Mouse (Mus musculus) CH12.LX (cell line): Measurements from ENCODE around the gene Tradd. TPM values are rescaled to one million over a fixed set of nuclear protein-coding genes. Genes with fewer than 3 reads are reported as not detected.

Experiments
- DNase-seq: peaks from one replicate; pipeline ENCODE4 v3.0.0-alpha.2; 2013; ENCODE audit errors: extremely low read depth
- H3K27ac ChIP-seq: 2 replicates; pipeline ENCODE4 v1.5.1; 2012; ENCODE audit warnings: low read depth, mild to moderate bottlenecking, control low read depth, moderate library complexity; ENCODE audit not compliant: insufficient read depth
- H3K27me3 ChIP-seq: replicated peaks from 2 replicates; pipeline ENCODE3; 2012; ENCODE audit warnings: inconsistent platforms
- H3K36me3 ChIP-seq, 2 experiments: replicated peaks in 1 of 2; 2 replicates each; pipeline versions ENCODE3 to v1.6.1; 2012; ENCODE audit warnings: inconsistent platforms in 1 of 2, low read length in 1 of 2, mild to moderate bottlenecking in 1 of 2, mixed read lengths in 1 of 2, moderate library complexity in 1 of 2; ENCODE audit not compliant: control insufficient read depth in 1 of 2, insufficient read depth in 1 of 2
- H3K4me1 ChIP-seq, 2 experiments: 2 replicates each; pipeline ENCODE4 v1.6.1; 2012; ENCODE audit warnings: inconsistent platforms in 1 of 2, moderate library complexity in 1 of 2; ENCODE audit not compliant: insufficient read depth in 2 of 2, control insufficient read depth in 1 of 2
- H3K4me2 ChIP-seq: 2 replicates; pipeline ENCODE4 v1.6.1; 2012; ENCODE audit warnings: low read depth, mild to moderate bottlenecking, control low read depth; ENCODE audit not compliant: poor library complexity, insufficient read depth, severe bottlenecking
- H3K4me3 ChIP-seq, 3 experiments: fragments of 150-350 bp in 1 of 3; sonication (generic) in 1 of 3; replicated peaks in 1 of 3; 2 replicates each; pipeline versions ENCODE3 to v1.5.1; 2011 to 2012; ENCODE audit warnings: low read depth in 2 of 3, low read length in 2 of 3, mild to moderate bottlenecking in 2 of 3, moderate library complexity in 2 of 3, control low read depth in 1 of 3, improper control_type of control experiment in 1 of 3, inconsistent platforms in 1 of 3, mixed read lengths in 1 of 3; ENCODE audit not compliant: poor library complexity in 1 of 3
- H3K79me2 ChIP-seq: replicated peaks from 2 replicates; pipeline ENCODE4 v1.6.1; 2012; ENCODE audit warnings: mild to moderate bottlenecking, moderate library complexity; ENCODE audit not compliant: control insufficient read depth, poor library complexity, insufficient read depth, severe bottlenecking; ENCODE audit errors: extremely low read depth
- H3K9ac ChIP-seq: 2 replicates; pipeline ENCODE4 v1.6.1; 2012; ENCODE audit warnings: low read depth, mild to moderate bottlenecking, control low read depth, moderate library complexity; ENCODE audit not compliant: insufficient read depth
- H3K9me3 ChIP-seq: replicated peaks from 2 replicates; pipeline ENCODE3; 2012; ENCODE audit warnings: low read length, inconsistent platforms, mixed read lengths
- BHLHE40 ChIP-seq: IDR thresholded peaks from 2 replicates; pipeline ENCODE4 v1.6.1; 2011; ENCODE audit warnings: mild to moderate bottlenecking, low read depth, low read length, improper control_type of control experiment
- CHD2 ChIP-seq: IDR thresholded peaks from 2 replicates; pipeline ENCODE4 v1.6.1; 2011; ENCODE audit warnings: low read length, improper control_type of control experiment
- CTCF ChIP-seq, 2 experiments: IDR thresholded peaks in 1 of 2; conservative IDR thresholded peaks in 1 of 2; 2 replicates each; pipeline ENCODE4 v1.5.1; 2011 to 2012; ENCODE audit warnings: low read depth in 2 of 2, low read length in 2 of 2, improper control_type of control experiment in 1 of 2, inconsistent platforms in 1 of 2, mild to moderate bottlenecking in 1 of 2, moderate library complexity in 1 of 2
- E2F4 ChIP-seq: IDR thresholded peaks from 2 replicates; pipeline ENCODE4 v1.6.1; 2011; ENCODE audit warnings: low read depth, low read length, improper control_type of control experiment; ENCODE audit not compliant: insufficient replicate concordance
- ETS1 ChIP-seq: conservative IDR thresholded peaks from 2 replicates; pipeline ENCODE4 v1.6.1; 2012; ENCODE audit warnings: low read depth, mild to moderate bottlenecking, inconsistent platforms, low read length, improper control_type of control experiment, moderate library complexity
- GABPA ChIP-seq: IDR thresholded peaks from 2 replicates; pipeline ENCODE4 v1.6.1; 2012; ENCODE audit warnings: low read depth, low read length, improper control_type of control experiment, inconsistent platforms; ENCODE audit not compliant: insufficient replicate concordance
- HCFC1 ChIP-seq: IDR thresholded peaks from 2 replicates; pipeline ENCODE4 v1.6.1; 2012; ENCODE audit warnings: low read depth, mild to moderate bottlenecking, inconsistent platforms, low read length, improper control_type of control experiment
- IRF4 ChIP-seq: IDR thresholded peaks from 2 replicates; pipeline ENCODE4 v1.6.1; 2014; ENCODE audit warnings: low read depth, mild to moderate bottlenecking, inconsistent platforms, low read length, improper control_type of control experiment
- JUN ChIP-seq: IDR thresholded peaks from 2 replicates; pipeline ENCODE4 v1.6.1; 2011; ENCODE audit warnings: low read depth, mild to moderate bottlenecking, low read length, improper control_type of control experiment, moderate library complexity; ENCODE audit not compliant: insufficient read depth
- JUND ChIP-seq: conservative IDR thresholded peaks from 2 replicates; pipeline ENCODE4 v1.6.1; 2011; ENCODE audit warnings: low read depth, low read length, improper control_type of control experiment
- KAT2A ChIP-seq: IDR thresholded peaks from 2 replicates; pipeline ENCODE4 v1.6.1; 2012; ENCODE audit warnings: low read length, improper control_type of control experiment, inconsistent platforms; ENCODE audit not compliant: insufficient replicate concordance
- MAFK ChIP-seq: IDR thresholded peaks from 2 replicates; pipeline ENCODE4 v1.6.1; 2011; ENCODE audit warnings: low read length, improper control_type of control experiment; ENCODE audit not compliant: insufficient replicate concordance
- MAX ChIP-seq: IDR thresholded peaks from 2 replicates; pipeline ENCODE4 v1.6.1; 2011; ENCODE audit warnings: low read length, improper control_type of control experiment
- MAZ ChIP-seq: IDR thresholded peaks from 2 replicates; pipeline ENCODE4 v1.6.1; 2012; ENCODE audit warnings: low read depth, mild to moderate bottlenecking, inconsistent platforms, low read length, improper control_type of control experiment, moderate library complexity
- MEF2A ChIP-seq: IDR thresholded peaks from 2 replicates; pipeline ENCODE4 v1.6.1; 2014; ENCODE audit warnings: low read depth, mild to moderate bottlenecking, inconsistent platforms, low read length, improper control_type of control experiment, borderline replicate concordance
- MYC ChIP-seq: IDR thresholded peaks from 2 replicates; pipeline ENCODE4 v1.6.1; 2011; ENCODE audit warnings: low read depth, mild to moderate bottlenecking, improper control_type of control experiment, low read length
- NRF1 ChIP-seq: IDR thresholded peaks from 2 replicates; pipeline ENCODE4 v1.6.1; 2014; ENCODE audit warnings: low read depth, mild to moderate bottlenecking, inconsistent platforms, low read length, improper control_type of control experiment, moderate library complexity
- PAX5 ChIP-seq: IDR thresholded peaks from 2 replicates; pipeline ENCODE4 v1.6.1; 2012; ENCODE audit warnings: low read length, inconsistent platforms, mixed read lengths
- POLR2AphosphoS2 ChIP-seq: IDR thresholded peaks from 2 replicates; pipeline ENCODE4 v1.6.1; 2011; ENCODE audit warnings: low read depth, low read length, improper control_type of control experiment
- RAD21 ChIP-seq: IDR thresholded peaks from 2 replicates; pipeline ENCODE4 v1.6.1; 2011; ENCODE audit warnings: low read depth, mild to moderate bottlenecking, low read length, improper control_type of control experiment, moderate library complexity
- RCOR1 ChIP-seq: conservative IDR thresholded peaks from 2 replicates; pipeline ENCODE4 v1.6.1; 2012; ENCODE audit warnings: low read depth, mild to moderate bottlenecking, inconsistent platforms, low read length, improper control_type of control experiment
- SMC3 ChIP-seq: IDR thresholded peaks from 2 replicates; pipeline ENCODE4 v1.6.1; 2011; ENCODE audit warnings: low read depth, low read length, improper control_type of control experiment
- USF2 ChIP-seq: conservative IDR thresholded peaks from 2 replicates; pipeline ENCODE4 v1.6.1; 2011; ENCODE audit warnings: low read depth, low read length, improper control_type of control experiment
- ZC3H11A ChIP-seq: IDR thresholded peaks from 2 replicates; pipeline ENCODE4 v1.6.1; 2012; ENCODE audit warnings: low read depth, mild to moderate bottlenecking, inconsistent platforms, low read length, improper control_type of control experiment
- ZMIZ1 ChIP-seq: IDR thresholded peaks from 2 replicates; pipeline ENCODE4 v1.6.1; 2012; ENCODE audit warnings: low read depth, mild to moderate bottlenecking, inconsistent platforms, low read length, improper control_type of control experiment
- ZNF384 ChIP-seq: IDR thresholded peaks from 2 replicates; pipeline ENCODE4 v1.6.1; 2012; ENCODE audit warnings: low read depth, low read length, improper control_type of control experiment, inconsistent platforms
- dilution Hi-C: fragments of 300-500 bp; cut with MboI; formaldehyde crosslinking; loops from 2 replicates; pipeline ENCODE4 v1.14.3; 2020; ENCODE audit warnings: low sequenced_read_pairs; ENCODE audit not compliant: extremely low pct_unique_long_range_greater_than_20kb, extremely low pct_ligation_motif_present
- in situ Hi-C: fragments of 300-500 bp; cut with MboI; formaldehyde crosslinking; loops from 3 replicates; pipeline ENCODE4 v1.14.3; 2019; ENCODE audit warnings: low sequenced_read_pairs, low pct_ligation_motif_present, low pct_unique_long_range_greater_than_20kb, mixed read lengths
- polyA plus RNA-seq: library from polyadenylated mRNA; unstranded; fragments of >175 nt; gene quantifications from 2 replicates; pipeline ENCODE4 v1.2.1, GENCODE M21; 2012; ENCODE audit warnings: low read depth; ENCODE audit not compliant: insufficient read length
- total RNA-seq, 2 experiments: library from RNA; depleted of rRNA; stranded (reverse); fragments of 300-350 nt in 1 of 2; fragments of >200 nt in 1 of 2; gene quantifications; 2 replicates each; pipeline ENCODE4 v1.2.3; 2012 to 2014

The Tradd gene
- total and polyA plus RNA-seq, 3 experiments, result 18.6 to 30.8 (median 20.4) TPM

DNA sequence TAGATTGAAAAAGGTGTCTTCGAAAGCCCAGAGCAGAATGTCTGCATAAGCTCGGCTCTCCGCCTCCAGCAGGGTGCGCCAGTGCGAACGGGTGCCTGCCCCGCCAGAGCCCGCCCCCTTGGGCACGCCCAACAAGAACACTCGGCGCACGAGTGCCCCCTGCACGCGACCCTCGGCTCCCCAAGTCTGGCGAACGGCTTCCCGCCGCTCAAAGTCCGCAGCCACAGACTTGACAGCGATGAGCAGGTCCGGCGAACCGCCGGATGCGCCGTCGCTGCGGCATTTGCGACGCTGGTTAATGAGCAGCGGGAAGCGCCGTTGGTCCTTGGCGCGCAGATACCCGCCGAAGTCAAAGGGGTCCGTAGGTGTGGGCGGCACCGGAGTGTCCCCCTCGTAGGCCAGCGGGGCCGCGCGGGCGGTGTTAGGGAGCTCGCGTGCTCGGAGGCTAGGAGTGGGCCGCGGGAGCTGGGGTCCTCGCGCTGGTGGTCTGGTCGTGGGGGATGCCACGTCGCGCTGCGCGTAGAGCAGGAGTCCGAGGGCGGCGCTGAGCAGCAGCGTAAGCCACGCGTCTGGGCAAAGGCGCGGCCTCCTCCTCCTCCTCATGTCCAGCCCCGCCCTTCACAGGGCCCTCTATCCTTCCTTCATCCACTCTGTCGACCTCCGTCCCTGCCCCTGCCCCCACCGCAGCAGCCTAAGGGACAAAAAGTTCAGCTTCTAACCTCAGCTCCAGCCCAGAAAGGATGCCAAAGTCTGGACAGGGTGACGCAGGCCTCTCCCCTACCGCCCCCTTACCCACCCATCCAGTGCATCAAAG, 10.1 kb downstream of the Tradd start (continued):
- TF ChIP-seq ETS1 (peak; percentile 30), KAT2A (no peak), USF2 (no peak), CTCF (conservative IDR thresholded peaks at IDR 0.05 in 1 of 2, IDR thresholded peaks at IDR 0.05 in 1 of 2; ENCODE audit: low read depth in 2 of 2, low read length in 2 of 2) (peak in 1 of 2 experiments; percentile 93; a peak in 2 of 4 replicates), HCFC1 (no peak; the same call in none of the 2 replicates), MAX (peak; percentile 9), BHLHE40 (peak; percentile 91), ZC3H11A (no peak), GABPA (no peak), NRF1 (peak; percentile 31; the same call in 1 of the 2 replicates)

DNA sequence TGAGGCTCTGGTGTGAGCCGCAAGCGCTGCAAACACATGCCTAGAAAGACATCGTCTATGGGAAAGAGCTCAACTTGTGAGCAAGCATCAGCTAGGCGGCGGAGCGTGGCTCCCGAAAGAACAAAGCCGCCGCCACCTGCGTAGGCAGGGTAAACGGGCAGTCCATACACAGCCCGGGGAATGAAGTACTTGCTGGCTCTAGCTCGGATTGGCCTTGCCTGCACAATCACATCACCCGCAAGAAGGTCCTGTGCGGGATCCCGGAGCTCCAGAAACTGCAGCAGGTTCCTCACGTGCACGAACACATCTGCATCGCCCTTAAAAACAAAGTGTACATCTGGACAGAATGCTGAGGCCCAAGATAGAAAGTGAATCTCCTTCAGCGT, 10.7 kb downstream of the Tradd start:
- Histone ChIP-seq H3K27ac (no peak overlapping the region), H3K36me3 (peaks cover 45 to 86% of the 10 kb centered on the region in 2 experiments), H3K4me2 (no peak overlapping the region), H3K9me3 (no peaks in the 10 kb centered on the region), H3K27me3 (no peaks in the 10 kb centered on the region), H3K79me2 (no peaks in the 10 kb centered on the region), H3K4me1 (peaks cover 7 to 17% of the 10 kb centered on the region in 2 experiments), H3K9ac (no peak overlapping the region), H3K4me3 (no peak overlapping the region)
- no peak for TF ChIP-seq ZMIZ1
- TF ChIP-seq MAFK, result no peak
- TF ChIP-seq RAD21, result no peak
- TF ChIP-seq RCOR1, result no peak
- no peak for TF ChIP-seq MYC
- no peak for TF ChIP-seq ZNF384
- no peak for TF ChIP-seq KAT2A
- no peak for TF ChIP-seq POLR2AphosphoS2
- no peak for TF ChIP-seq USF2
- TF ChIP-seq MEF2A, result no peak
- TF ChIP-seq JUND, result no peak
- no peak for TF ChIP-seq IRF4
- TF ChIP-seq BHLHE40, result no peak
- no peak for TF ChIP-seq SMC3
- TF ChIP-seq MAZ, result no peak
- no peak for TF ChIP-seq E2F4
- TF ChIP-seq JUN, result no peak
- TF ChIP-seq CTCF (conservative IDR thresholded peaks at IDR 0.05 in 1 of 2, IDR thresholded peaks at IDR 0.05 in 1 of 2; ENCODE audit: low read depth in 2 of 2, low read length in 2 of 2), result no peak
- no peak for TF ChIP-seq PAX5
- TF ChIP-seq CHD2, result no peak
- no peak for DNase-seq
- dilution Hi-C loops (no loop called here), in situ Hi-C loops (no loop called here)
